Mouse (Mus musculus) liver, postnatal 0 days (tissue): ENCODE measurements at regions not wholly inside any gene's neighbourhood (a gene's known extent, or its start where the extent isn't known, plus 50 kb on each side); places are given as distances from the start of the nearest gene placed in this dataset.

ENCODE experiments used
- ATAC-seq: fragments of 200-750 bp; cut with Nextera tagmentation; 2 replicates; pipeline ENCODE4 v1.8.0; 2017; ENCODE audit warnings: mild to moderate bottlenecking, moderate library complexity
- DNase-seq: peaks from one replicate; pipeline ENCODE4 v3.0.0-alpha.2; 2016
- H3K27ac ChIP-seq: fragments of 300-500 bp; sonication (generic); 2 replicates; pipeline ENCODE4 v1.5.1; 2014; ENCODE audit warnings: antibody characterized with exemption, moderate library complexity, mild to moderate bottlenecking, low read depth
- H3K27me3 ChIP-seq: fragments of 300-500 bp; sonication (generic); 2 replicates; pipeline ENCODE4 v1.6.1; 2014; ENCODE audit warnings: low read length, control low read depth, mixed read lengths; ENCODE audit not compliant: insufficient read depth
- H3K36me3 ChIP-seq: fragments of 300-500 bp; sonication (generic); replicated peaks from 2 replicates; pipeline ENCODE4 v1.6.1; 2014; ENCODE audit warnings: mild to moderate bottlenecking, control low read depth, low read length, moderate library complexity, mixed read lengths; ENCODE audit not compliant: insufficient read depth
- H3K4me1 ChIP-seq: fragments of 300-500 bp; sonication (generic); 2 replicates; pipeline ENCODE4 v1.6.1; 2014; ENCODE audit warnings: antibody characterized with exemption, mild to moderate bottlenecking, control low read depth; ENCODE audit not compliant: insufficient read depth
- H3K4me2 ChIP-seq: fragments of 300-500 bp; sonication (generic); 2 replicates; pipeline ENCODE4 v1.6.1; 2014; ENCODE audit warnings: low read depth, mild to moderate bottlenecking, low read length, moderate library complexity, mixed read lengths
- H3K4me3 ChIP-seq: fragments of 300-500 bp; sonication (generic); 2 replicates; pipeline ENCODE4 v1.5.1; 2014; ENCODE audit warnings: low read depth, low read length
- H3K9ac ChIP-seq: fragments of 300-500 bp; sonication (generic); replicated peaks from 2 replicates; pipeline ENCODE4 v1.6.1; 2014; ENCODE audit warnings: mild to moderate bottlenecking, moderate library complexity
- H3K9me3 ChIP-seq: fragments of 300-500 bp; sonication (generic); 2 replicates; pipeline ENCODE4 v1.6.1; 2016; ENCODE audit warnings: mild to moderate bottlenecking, control low read depth, low read length, mixed read lengths
- CTCF ChIP-seq: sonication (generic); IDR thresholded peaks from 2 replicates; pipeline ENCODE4 v1.5.1; 2016; ENCODE audit warnings: antibody characterized with exemption, low read depth
- EP300 ChIP-seq: IDR thresholded peaks from 2 replicates; pipeline ENCODE4 v1.6.1; 2016; ENCODE audit warnings: antibody characterized with exemption, low read depth, mild to moderate bottlenecking
- WGBS: fragments of 180-500 bp; shearing (Covaris S2); extraction: QIAGEN DNeasy Blood & Tissue Kit; methylation state at CpG from one replicate; pipeline ENCODE4 v1.1.7; 2014; ENCODE audit not compliant: insufficient replicate concordance; 5-methylcytosine and 5-hydroxymethylcytosine counted together

DNA sequence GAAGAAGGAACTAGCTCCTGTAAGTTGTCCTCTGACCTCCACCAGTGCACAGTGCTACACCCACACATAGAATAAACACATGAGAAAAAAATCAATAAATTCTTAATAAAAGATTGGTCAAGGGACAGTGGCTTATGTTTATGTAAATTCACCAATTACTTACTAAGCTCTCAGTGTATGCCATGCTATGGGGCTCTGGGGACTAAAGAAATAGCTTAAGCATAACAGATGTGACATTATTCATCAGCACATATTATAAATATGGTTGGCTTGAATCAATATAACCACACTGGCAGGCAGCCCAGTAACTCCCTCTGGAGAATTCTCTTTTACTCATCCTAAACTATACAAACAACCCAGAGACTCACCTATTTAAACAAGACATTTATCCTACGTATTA, 95.2 kb downstream of the Zfp330 start:
- no peak overlapping the region for H3K27ac ChIP-seq
- H3K36me3 ChIP-seq = no peaks in the 10 kb centered on the region
- no peaks in the 10 kb centered on the region for H3K27me3 ChIP-seq
- no peak overlapping the region for H3K9ac ChIP-seq
- H3K4me1 ChIP-seq = no peaks in the 10 kb centered on the region
- 78% methylated on average over 1 of the region's 1 CpGs for WGBS
- no peak for TF ChIP-seq EP300
- no peak for TF ChIP-seq CTCF
- H3K9me3 ChIP-seq = no peaks in the 10 kb centered on the region
- H3K4me3 ChIP-seq = no peak overlapping the region
- DNase-seq = no peak
- H3K4me2 ChIP-seq = no peak overlapping the region
- no peak for ATAC-seq

DNA sequence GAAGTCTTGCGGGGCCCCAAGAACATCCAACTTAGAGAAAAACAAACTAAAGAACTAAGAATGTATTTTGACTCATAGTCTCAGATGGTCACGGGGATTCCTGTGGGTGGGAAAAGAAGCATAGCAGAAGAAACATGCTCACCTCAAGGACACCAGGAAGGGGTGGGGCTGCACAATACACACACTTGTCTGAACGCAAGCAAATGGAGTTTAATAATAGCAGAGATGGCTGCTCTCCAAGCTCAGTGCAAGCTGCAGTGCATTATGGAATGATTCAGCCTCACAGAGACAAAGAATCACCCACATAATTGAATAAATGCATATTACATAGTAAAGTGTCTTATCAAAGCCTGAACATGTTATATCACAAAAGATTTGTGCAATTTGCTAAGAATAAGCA, 96.2 kb downstream of the Zfp330 start:
- no peak overlapping the region for H3K9ac ChIP-seq
- DNase-seq (no peak), ATAC-seq (no peak)
- H3K27ac ChIP-seq = no peak overlapping the region
- H3K36me3 ChIP-seq = no peaks in the 10 kb centered on the region
- H3K4me2 ChIP-seq = no peak overlapping the region
- H3K4me1 ChIP-seq = no peaks in the 10 kb centered on the region
- TF ChIP-seq CTCF (no peak), EP300 (no peak)
- H3K9me3 ChIP-seq = no peaks in the 10 kb centered on the region
- H3K4me3 ChIP-seq = no peak overlapping the region
- H3K27me3 ChIP-seq = no peaks in the 10 kb centered on the region
- WGBS = 79% methylated on average over 3 of the region's 3 CpGs

DNA sequence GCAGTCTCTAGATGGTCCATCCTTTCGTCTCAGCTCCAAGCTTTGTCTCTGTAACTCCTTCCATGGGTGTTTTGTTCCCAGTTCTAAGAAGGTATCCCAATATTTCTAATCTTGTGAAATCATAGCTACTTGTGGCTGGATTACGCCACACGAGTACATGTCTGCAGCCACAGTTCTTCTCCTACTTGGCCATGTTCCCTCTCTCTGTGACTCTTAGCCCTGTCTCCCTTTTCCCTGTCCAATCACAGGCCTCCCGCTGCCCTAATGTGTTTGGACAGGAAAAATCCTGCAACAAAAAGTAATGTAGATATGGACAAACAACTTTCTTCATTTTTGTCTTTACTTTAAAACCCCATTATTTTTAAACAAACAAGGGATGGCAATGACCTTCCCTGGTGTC, 104.7 kb downstream of the Zfp330 start:
- no peak overlapping the region for H3K9ac ChIP-seq
- no peak overlapping the region for H3K4me3 ChIP-seq
- TF ChIP-seq EP300 = no peak
- TF ChIP-seq CTCF = no peak
- no peaks in the 10 kb centered on the region for H3K36me3 ChIP-seq
- no peaks in the 10 kb centered on the region for H3K27me3 ChIP-seq
- no peaks in the 10 kb centered on the region for H3K9me3 ChIP-seq
- no peaks in the 10 kb centered on the region for H3K4me1 ChIP-seq
- no peak overlapping the region for H3K4me2 ChIP-seq
- 76% methylated on average over 4 of the region's 4 CpGs for WGBS
- ATAC-seq = no peak
- no peak overlapping the region for H3K27ac ChIP-seq
- DNase-seq = no peak

DNA sequence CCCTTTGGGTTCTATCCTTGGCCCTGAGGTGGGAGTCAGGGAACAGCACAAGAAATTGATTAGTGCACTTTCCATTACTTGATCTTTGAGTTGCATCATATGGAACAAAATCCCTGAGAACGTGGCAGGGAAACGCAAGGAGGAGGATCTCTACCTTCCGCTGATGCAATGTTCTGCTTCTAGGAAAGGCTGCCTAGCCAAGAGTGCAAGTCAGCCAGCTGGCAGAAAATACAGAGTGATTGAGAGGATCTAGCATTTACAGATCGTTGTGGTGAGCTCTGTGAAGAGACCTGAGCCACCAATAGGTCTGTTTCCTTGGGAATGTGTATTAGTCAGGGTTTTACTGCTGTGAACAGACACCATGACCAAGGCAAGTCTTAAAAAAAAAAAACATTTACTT, 108.8 kb downstream of the Zfp330 start:
- Histone ChIP-seq H3K36me3 (no peaks in the 10 kb centered on the region), H3K4me2 (no peak overlapping the region), H3K9me3 (no peaks in the 10 kb centered on the region), H3K4me3 (no peak overlapping the region), H3K9ac (no peak overlapping the region), H3K27me3 (no peaks in the 10 kb centered on the region), H3K27ac (no peak overlapping the region), H3K4me1 (no peaks in the 10 kb centered on the region)
- DNase-seq (no peak), ATAC-seq (no peak)
- WGBS = 83% methylated on average over 4 of the region's 4 CpGs
- TF ChIP-seq CTCF (no peak), EP300 (no peak)

DNA sequence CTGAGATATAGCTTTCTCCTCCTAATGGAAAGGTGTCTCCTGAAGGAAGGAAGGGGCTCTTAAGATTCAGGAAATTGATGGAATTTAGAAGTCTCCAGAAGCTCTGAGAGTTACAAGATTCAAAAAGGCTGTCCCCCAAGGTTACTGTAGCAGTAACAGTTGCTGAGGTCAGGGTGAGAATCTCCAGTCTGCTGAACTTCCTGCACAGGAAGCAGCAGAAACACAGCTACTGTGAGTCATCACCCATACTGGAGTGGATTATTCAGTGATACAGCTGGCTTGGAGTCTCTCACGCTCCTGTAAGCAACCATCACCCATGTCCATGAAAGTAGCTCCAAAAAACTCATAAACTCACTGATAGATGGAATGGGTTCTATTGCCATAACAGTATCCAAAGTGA, 133.5 kb downstream of the Zfp330 start:
- TF ChIP-seq CTCF (no peak), EP300 (no peak)
- no peak for ATAC-seq

DNA sequence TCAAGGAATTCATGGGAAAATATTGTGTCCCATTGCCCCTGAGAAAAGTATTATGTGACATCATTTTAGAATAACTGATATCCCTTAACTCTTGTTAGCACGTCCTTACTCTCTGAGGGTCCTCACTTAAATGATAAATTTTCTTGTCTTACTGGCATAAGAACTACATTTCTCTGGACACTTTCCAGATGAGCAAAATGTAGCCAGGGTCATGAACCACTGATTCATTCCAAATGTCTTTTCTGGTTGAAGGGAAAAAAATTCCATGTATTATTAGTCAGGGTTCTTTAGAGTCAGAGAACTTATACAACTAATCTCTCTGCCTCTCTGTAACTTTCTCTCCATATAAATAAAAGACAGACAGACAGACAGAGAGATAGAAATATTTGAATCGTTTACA, 143.5 kb downstream of the Zfp330 start:
- 67% methylated on average over 2 of the region's 2 CpGs for WGBS
- no peak overlapping the region for H3K9ac ChIP-seq
- ATAC-seq (no peak), DNase-seq (no peak)
- H3K36me3 ChIP-seq = no peaks in the 10 kb centered on the region
- no peaks in the 10 kb centered on the region for H3K9me3 ChIP-seq
- no peak overlapping the region for H3K4me2 ChIP-seq
- no peak for TF ChIP-seq CTCF
- no peak for TF ChIP-seq EP300
- no peaks in the 10 kb centered on the region for H3K27me3 ChIP-seq
- H3K27ac ChIP-seq = no peak overlapping the region
- no peaks in the 10 kb centered on the region for H3K4me1 ChIP-seq
- H3K4me3 ChIP-seq = no peak overlapping the region

More for the DNA sequence above, 133.5 kb downstream of the Zfp330 start:
- Histone ChIP-seq H3K4me2 (no peak overlapping the region), H3K27me3 (no peaks in the 10 kb centered on the region), H3K36me3 (no peaks in the 10 kb centered on the region), H3K4me1 (no peaks in the 10 kb centered on the region), H3K4me3 (no peak overlapping the region), H3K9ac (no peak overlapping the region), H3K27ac (no peak overlapping the region), H3K9me3 (no peaks in the 10 kb centered on the region)
- DNase-seq = no peak
- whole genome bisulfite sequencing = 43% methylated on average over 1 of the region's 1 CpGs

DNA sequence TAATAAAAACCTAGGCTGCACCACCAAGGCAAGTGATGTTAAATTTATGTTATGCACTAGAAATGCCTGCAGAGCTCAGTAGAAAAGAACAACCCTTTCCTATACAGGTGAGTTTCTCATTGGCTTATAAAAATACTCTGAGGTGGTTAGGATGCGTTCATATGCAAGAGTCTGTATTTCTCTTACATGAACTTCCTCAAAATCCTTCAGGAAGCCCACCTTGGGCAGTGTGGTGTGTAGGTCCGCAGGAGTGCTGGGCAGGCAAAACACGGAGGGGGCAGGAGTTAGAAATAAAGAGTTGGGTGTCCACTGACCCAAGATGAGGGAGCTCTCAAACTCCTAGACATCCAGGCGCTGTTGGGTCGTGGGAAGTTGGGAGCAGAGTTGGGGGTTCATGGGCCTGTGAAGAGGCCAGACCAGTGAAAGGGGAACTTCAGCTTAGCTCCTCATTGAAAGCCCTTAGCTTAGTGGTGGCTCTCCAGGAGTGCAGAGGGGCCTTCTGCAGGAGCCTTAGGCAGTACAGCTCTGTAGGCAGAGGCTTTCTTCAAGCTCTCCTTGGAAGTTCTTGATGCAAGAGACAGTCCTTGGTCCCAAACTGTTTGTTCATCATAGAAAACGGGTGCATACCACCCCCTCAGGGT, 150.0 kb downstream of the Zfp330 start:
- DNase-seq (no peak), ATAC-seq (no peak)
- H3K36me3 ChIP-seq = no peaks in the 10 kb centered on the region
- H3K27ac ChIP-seq = no peak overlapping the region
- no peak overlapping the region for H3K4me3 ChIP-seq
- H3K4me1 ChIP-seq = no peaks in the 10 kb centered on the region
- H3K4me2 ChIP-seq = no peak overlapping the region
- no peaks in the 10 kb centered on the region for H3K27me3 ChIP-seq
- TF ChIP-seq CTCF = no peak
- no peak for TF ChIP-seq EP300
- H3K9ac ChIP-seq = no peak overlapping the region
- whole genome bisulfite sequencing = 50% methylated on average over 6 of the region's 6 CpGs
- H3K9me3 ChIP-seq = no peaks in the 10 kb centered on the region
